Mouse (Mus musculus) frontal cortex, postnatal 36 days (tissue): ENCODE data around the gene Olfr1330.
A peak's percentile ranks its signal among the peaks of the same experiment; 100 is the strongest.
"Not testable (repeated sequence)": the region's sequence is repeated elsewhere in the genome, so short reads cannot be mapped to it uniquely, and the experiment has no call there.

Source experiments
- DNase-seq, 2 experiments: peaks; one replicate each; pipeline ENCODE4 v3.0.0; 2022; ENCODE audit warnings: low spot score in 2 of 2

The Olfr1330 gene

DNA sequence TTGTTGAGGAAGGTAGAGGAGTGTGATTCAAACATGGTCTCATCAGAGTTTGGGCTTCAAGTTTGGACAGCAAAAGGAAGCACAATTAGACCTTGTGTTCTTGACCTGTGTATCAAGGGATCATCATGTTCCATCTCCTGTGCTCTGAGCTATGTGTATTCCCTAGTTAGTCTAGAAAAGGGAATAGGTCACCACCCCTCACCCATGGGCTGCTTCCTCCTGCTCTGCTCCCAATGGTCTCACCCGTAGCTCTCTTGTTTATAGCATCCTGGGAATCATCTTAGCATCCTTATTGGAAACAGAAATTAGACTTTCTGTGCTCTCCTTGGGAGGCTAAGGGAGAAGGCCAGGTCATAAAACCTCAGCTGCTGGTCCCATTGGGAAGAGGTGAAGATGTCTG, at the start of gene Olfr1330:
Gene Olfr1330 (plus strand): TSS at position 301 of the 400 bp plus-strand sequence.
- DNase-seq = no peak

DNA sequence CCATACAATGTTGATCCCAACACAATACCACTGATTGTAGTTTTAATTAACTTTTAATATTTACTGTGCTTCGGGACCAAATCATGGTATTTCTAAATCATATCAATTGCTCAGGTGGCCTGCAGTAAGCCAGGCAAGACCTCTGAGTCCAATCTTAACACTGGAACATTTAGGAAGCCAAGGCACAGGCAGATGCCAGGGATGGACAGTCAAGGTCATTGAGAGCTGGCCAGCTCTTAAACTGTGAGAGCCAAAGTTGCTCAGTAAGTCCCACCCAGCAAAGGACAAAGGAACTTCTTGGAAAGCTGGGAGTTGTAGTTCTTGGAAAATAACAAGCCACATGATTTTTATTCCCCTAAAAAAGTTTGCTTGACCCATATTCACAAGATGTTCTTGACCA, 26.6 kb upstream of the Olfr1330 start:
- DNase-seq = no peak

DNA sequence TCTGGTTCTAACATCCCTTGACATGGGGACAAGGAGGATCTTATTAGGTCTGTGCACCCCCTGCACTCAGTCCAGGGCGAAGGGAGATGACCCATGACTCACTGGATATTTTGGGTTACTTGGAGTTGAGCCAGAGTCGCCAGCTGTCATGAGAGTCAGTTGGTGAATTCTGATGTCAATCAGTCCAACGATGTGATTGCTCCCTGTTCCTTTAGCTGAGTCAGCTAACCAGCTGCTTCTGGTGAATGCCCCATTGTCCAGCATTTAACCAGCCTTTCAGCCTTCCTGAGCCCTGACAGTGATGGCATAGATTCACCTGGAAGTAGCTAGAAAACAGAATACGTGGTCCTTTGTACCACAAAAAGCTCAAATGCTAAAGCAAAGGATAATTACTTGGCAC, 25.7 kb upstream of the Olfr1330 start:
- DNase-seq = peak in 1 of 2 experiments; percentile 2

DNA sequence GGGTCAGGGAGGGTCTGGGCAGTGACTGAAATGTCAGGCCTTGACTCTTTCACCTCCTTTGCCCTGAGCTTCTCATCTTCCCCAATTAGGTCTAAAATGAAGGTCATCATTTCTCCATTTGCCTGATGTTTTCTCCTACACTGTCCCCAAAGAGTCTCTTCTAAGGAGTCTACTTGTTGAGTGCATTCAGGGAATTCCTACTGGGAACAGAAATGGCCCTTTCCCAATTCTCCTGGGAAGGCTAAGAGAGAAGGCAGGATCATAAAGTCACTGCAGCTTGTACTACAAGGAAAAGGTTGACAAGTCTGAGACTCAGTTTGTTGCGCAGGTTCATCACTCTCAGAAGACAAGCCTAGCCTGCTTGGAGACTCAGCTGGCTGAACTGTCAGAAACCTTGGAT, 24.0 kb upstream of the Olfr1330 start, which contains the start of gene Olfr1331:
Gene Olfr1331 (plus strand): TSS at position 301 of the 400 bp plus-strand sequence.
- DNase-seq = no peak

DNA sequence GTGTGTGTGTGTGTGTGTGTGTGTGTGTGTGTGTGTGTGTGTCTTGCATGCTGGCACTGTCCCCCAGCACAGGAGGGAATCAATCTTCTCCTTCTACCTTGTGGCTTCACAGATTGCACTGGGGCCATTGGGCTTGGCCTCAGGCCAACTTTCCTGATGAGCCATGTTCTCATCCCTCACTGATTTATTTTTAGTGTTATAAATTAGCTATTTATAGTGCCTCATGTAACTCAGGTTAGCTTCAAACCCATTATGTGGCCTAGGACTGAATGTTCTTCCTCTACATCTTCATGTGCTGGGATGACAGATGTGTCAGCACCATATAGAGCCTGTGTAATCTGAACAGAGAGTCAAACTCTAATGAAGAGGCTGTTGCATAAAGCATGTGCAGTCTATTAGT, 20.8 kb upstream of the Olfr1330 start:
- peak in 1 of 2 experiments; percentile 1 for DNase-seq

DNA sequence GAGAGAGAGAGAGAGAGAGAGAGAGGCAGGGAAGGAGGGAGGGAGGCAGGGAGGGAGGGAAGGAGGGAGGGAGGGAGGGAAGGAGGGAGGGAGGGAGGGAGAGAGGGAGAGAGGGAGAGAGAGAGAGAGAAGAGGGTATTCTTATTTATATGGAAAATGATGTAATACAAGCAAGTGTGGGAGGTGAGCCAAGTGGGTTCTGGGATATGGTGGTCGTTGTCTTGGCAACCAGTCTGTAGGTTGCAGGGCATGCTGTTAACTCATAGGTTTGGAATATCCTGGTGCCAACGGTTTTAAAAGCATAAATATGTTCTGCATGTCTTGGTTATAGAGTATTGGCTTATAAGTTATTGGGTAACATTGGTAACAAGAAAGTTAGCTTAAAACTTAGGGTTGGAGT, 13.6 kb downstream of the Olfr1330 start:
- no peak for DNase-seq

DNA sequence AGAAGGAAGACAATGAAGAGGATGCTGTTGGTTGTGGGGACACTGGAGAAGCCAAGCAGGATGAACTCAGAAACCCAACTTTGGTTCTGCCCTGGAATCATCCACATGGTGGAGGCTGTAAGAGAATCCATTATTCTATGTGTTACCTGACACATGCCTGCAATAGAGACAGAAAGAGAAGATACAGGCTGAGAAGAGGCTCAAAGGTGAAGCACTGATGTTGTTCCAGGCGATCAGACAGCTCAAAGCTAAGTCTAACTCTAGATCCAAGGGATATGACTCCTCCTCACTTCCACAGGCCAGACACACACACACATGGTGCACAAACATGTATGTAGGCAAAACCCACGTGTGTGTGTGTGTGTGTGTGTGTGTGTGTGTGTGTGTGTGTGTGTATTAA, 29.0 kb downstream of the Olfr1330 start, which contains the start of gene Olfr1329:
Gene Olfr1329 (minus strand): TSS at position 101 of the 400 bp plus-strand sequence.
- not testable (repeated sequence) for DNase-seq

DNA sequence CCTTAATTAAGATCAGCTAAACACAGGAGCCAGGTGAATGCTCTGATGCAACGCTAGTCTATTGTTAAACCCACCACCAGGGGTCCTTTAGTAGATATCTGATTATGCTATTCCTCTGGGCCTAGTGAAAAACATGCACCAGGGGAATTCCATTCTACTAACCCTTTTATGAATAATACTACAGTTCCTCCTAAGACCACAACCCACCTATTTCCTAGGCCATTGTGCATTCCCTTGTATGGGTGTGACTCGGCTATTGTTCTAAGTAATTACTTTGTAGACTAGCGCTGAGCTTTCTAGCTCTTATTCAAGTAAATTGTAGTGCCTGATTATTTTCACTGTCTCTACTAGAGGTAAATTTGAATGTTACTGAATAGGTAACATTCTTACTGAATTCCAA, 42.9 kb downstream of the Olfr1330 start:
- DNase-seq = not testable (repeated sequence)

DNA sequence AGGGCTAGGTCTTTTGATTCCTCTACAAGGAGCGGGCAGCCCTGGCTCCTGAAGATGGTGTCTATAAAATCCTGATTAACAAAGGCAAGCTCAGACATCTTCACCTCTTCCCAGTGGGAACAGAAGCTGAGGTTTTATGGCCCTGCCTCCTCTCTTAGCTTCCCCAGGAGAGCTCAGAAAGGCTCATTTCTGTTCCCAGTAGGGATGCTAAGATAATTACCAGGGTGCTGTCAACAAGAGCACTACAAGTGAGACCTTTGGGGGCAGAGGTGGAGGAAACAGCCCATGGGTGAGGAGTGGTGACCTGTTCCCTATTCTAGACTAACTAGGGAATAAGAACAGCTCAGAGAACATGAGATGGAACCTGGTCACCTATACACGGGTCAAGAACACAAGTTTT, 50.1 kb downstream of the Olfr1330 start, which contains the start of gene Olfr1328:
Gene Olfr1328 (minus strand): TSS at position 101 of the 400 bp plus-strand sequence.
- DNase-seq = no peak
